Mouse (Mus musculus) neural tube, embryonic 11.5 days (tissue): ENCODE measurements around the gene Gja3. TPM values are rescaled to one million over a fixed set of nuclear protein-coding genes. Genes with fewer than 3 reads are reported as not detected.
"Not testable (repeated sequence)": the region's sequence is repeated elsewhere in the genome, so short reads cannot be mapped to it uniquely, and the experiment has no call there.

Experiments used
- ATAC-seq: fragments of 200-750 bp; cut with Nextera tagmentation; 2 replicates; pipeline ENCODE4 v1.8.0; 2017; ENCODE audit warnings: moderate number of reproducible peaks, mild to moderate bottlenecking, moderate TSS enrichment, moderate library complexity; ENCODE audit not compliant: insufficient read depth, low FRiP score, low TSS enrichment
- DNase-seq: peaks from one replicate; pipeline ENCODE4 v3.0.0-alpha.2; 2015; ENCODE audit warnings: low spot score
- H3K27ac ChIP-seq: fragments of 300-500 bp; sonication (generic); 2 replicates; pipeline ENCODE4 v1.5.1; 2014; ENCODE audit warnings: low read depth, mild to moderate bottlenecking, low read length
- H3K27me3 ChIP-seq: fragments of 300-500 bp; sonication (generic); 2 replicates; pipeline ENCODE4 v1.6.1; 2014; ENCODE audit warnings: mild to moderate bottlenecking, low read length, mixed read lengths; ENCODE audit not compliant: control insufficient read depth, insufficient read depth
- H3K36me3 ChIP-seq: fragments of 300-500 bp; sonication (generic); 2 replicates; pipeline ENCODE4 v1.6.1; 2014; ENCODE audit warnings: mild to moderate bottlenecking, low read length, moderate library complexity, mixed read lengths; ENCODE audit not compliant: control insufficient read depth, insufficient read depth
- H3K4me1 ChIP-seq: fragments of 300-500 bp; sonication (generic); 2 replicates; pipeline ENCODE4 v1.6.1; 2014; ENCODE audit warnings: low read length, mixed read lengths; ENCODE audit not compliant: control insufficient read depth, insufficient read depth
- H3K4me2 ChIP-seq: fragments of 300-500 bp; sonication (generic); 2 replicates; pipeline ENCODE4 v1.6.1; 2014; ENCODE audit warnings: low read depth, mild to moderate bottlenecking, moderate library complexity
- H3K4me3 ChIP-seq: fragments of 300-500 bp; sonication (generic); 2 replicates; pipeline ENCODE4 v1.5.1; 2014; ENCODE audit warnings: low read depth, low read length
- H3K9ac ChIP-seq: fragments of 300-500 bp; sonication (generic); 2 replicates; pipeline ENCODE4 v1.6.1; 2014; ENCODE audit warnings: mild to moderate bottlenecking, low read length
- H3K9me3 ChIP-seq: fragments of 300-500 bp; sonication (generic); 2 replicates; pipeline ENCODE4 v1.6.1; 2016; ENCODE audit warnings: low read length; ENCODE audit not compliant: control insufficient read depth
- WGBS: fragments of 180-500 bp; shearing (Covaris S2); extraction: QIAGEN DNeasy Blood & Tissue Kit; methylation state at CpG from one replicate; pipeline ENCODE4 v1.1.7; 2014; 5-methylcytosine and 5-hydroxymethylcytosine counted together
- polyA plus RNA-seq: library from polyadenylated mRNA; unstranded; fragments of >200 nt; fragmentation: Nextera tagmentation; extraction: Ambion mirVana; gene quantifications from 2 replicates; pipeline ENCODE4 v1.2.1, GENCODE M21; 2014

Gene Gja3
- polyA plus RNA-seq, 1 experiment from 2014 or later, result 0.13 TPM

- not testable (repeated sequence) for ATAC-seq, H3K4me1 ChIP-seq
Observed at GRCm38 (mm10) chr14:57060052-57060451, 2.2 kb upstream of the Gja3 start.

DNA sequence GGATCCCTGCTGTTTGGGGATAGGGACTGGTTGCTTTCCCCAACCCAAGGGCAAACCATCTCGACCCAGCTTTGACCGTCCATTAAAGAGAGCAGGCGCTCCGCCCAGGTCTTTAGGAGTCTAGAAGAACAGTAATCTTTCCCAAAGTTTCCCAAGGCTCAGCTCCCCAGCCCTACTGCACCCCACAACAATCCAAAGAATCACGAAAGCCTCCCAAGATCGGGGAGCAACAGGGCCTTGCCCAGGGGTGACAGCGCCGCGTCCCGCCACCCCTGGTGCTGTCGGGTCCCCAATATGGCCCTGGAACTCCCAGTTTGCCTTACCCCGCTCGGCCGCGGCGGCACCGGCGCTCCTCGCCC, 717 bp downstream of the Gja3 start:
- Histone ChIP-seq H3K9me3 (no peaks in the 10 kb centered on the region), H3K9ac (no peak overlapping the region), H3K36me3 (no peaks in the 10 kb centered on the region), H3K4me3 (peak overlapping the region; percentile 51), H3K4me1 (no peaks in the 10 kb centered on the region), H3K27ac (no peak overlapping the region), H3K27me3 (peaks cover 40% of the 10 kb centered on the region), H3K4me2 (peak overlapping the region; percentile 78)
- 2% methylated on average over 19 of the region's 19 CpGs for WGBS
- DNase-seq, result no peak
- ATAC-seq, result no peak

More at GRCm38 (mm10) chr14:57060052-57060451, 2.2 kb upstream of the Gja3 start:
- not testable (repeated sequence) for H3K4me2 ChIP-seq, H3K27ac ChIP-seq, H3K9me3 ChIP-seq, H3K4me3 ChIP-seq, H3K9ac ChIP-seq, H3K36me3 ChIP-seq
- H3K27me3 ChIP-seq, result peaks cover 40% of the 10 kb centered on the region
- 3% methylated on average over 1 of the region's 1 CpGs for WGBS
- peak; percentile 76 for DNase-seq

- no peak for ATAC-seq
- 72% methylated on average over 6 of the region's 6 CpGs for WGBS
Observed at GRCm38 (mm10) chr14:57052713-57053112, 5.2 kb downstream of the Gja3 start.

DNA sequence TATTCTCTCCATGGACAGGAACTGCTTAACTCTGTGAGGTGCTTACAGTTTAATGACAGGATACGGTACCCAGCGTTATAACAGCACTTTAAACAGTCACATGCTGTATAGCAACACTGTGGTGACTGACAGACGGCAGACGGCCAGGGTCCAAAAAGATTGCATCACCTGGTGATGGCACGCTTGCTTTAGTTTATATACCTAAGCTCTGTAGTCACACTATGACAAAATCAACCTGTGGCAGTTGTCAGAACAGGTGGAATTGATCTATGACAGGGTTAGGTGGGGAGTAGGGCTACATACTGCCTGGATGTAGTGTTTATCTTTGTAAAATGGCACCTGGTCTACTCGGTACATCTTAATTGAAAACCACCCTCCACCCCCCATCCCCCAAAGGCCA, 14.0 kb downstream of the Gja3 start:
- Histone ChIP-seq H3K4me3 (no peak overlapping the region), H3K9ac (no peak overlapping the region), H3K27ac (no peak overlapping the region), H3K36me3 (no peaks in the 10 kb centered on the region), H3K9me3 (no peaks in the 10 kb centered on the region), H3K4me1 (no peaks in the 10 kb centered on the region), H3K4me2 (no peak overlapping the region), H3K27me3 (no peaks in the 10 kb centered on the region)
- DNase-seq (no peak), ATAC-seq (no peak)
- 85% methylated on average over 6 of the region's 6 CpGs for WGBS

More at GRCm38 (mm10) chr14:57052713-57053112, 5.2 kb downstream of the Gja3 start:
- DNase-seq, result no peak
- H3K4me3 ChIP-seq, result no peak overlapping the region
- peaks cover 22% of the 10 kb centered on the region for H3K27me3 ChIP-seq
- no peak overlapping the region for H3K27ac ChIP-seq
- H3K4me2 ChIP-seq, result no peak overlapping the region
- H3K9ac ChIP-seq, result no peak overlapping the region
- no peaks in the 10 kb centered on the region for H3K36me3 ChIP-seq
- H3K4me1 ChIP-seq, result no peaks in the 10 kb centered on the region
- H3K9me3 ChIP-seq, result no peaks in the 10 kb centered on the region

GRCm38 (mm10) chr14:57041439-57041838, 16.5 kb downstream of the Gja3 start:
- 57% methylated on average over 1 of the region's 1 CpGs for WGBS
- ATAC-seq (no peak), DNase-seq (no peak)
- Histone ChIP-seq H3K36me3 (no peaks in the 10 kb centered on the region), H3K9me3 (no peaks in the 10 kb centered on the region), H3K4me1 (no peaks in the 10 kb centered on the region), H3K27ac (no peak overlapping the region), H3K27me3 (no peaks in the 10 kb centered on the region), H3K9ac (no peak overlapping the region), H3K4me3 (no peak overlapping the region), H3K4me2 (no peak overlapping the region)

GRCm38 (mm10) chr14:57034926-57035498, 22.9 kb downstream of the Gja3 start:
- WGBS, result 83% methylated on average over 6 of the region's 6 CpGs
- no peaks in the 10 kb centered on the region for H3K27me3 ChIP-seq
- no peaks in the 10 kb centered on the region for H3K9me3 ChIP-seq
- no peak overlapping the region for H3K4me3 ChIP-seq
- no peaks in the 10 kb centered on the region for H3K36me3 ChIP-seq
- no peak overlapping the region for H3K4me2 ChIP-seq
- ATAC-seq (no peak), DNase-seq (no peak)
- no peaks in the 10 kb centered on the region for H3K4me1 ChIP-seq
- no peak overlapping the region for H3K27ac ChIP-seq
- no peak overlapping the region for H3K9ac ChIP-seq

DNA sequence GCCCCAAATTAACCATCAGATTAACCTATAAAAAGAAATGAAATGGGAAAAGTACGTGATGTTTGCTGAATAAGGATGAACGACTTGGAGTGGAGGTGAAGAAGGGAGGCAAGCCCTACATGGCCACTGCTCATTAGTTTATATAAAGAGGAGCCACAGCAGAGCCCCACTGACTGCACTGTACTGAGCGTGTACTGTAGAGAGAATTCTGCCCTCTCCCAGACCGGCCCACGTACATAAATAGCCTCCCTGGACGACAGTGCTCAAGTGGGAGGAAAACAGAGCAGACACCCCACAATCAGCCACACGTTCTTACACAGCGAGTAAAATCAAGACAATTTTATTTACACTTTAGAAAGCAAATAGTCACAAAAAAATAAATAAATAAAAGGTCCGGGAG, 23.8 kb downstream of the Gja3 start:
- ATAC-seq (no peak), DNase-seq (no peak)
- Histone ChIP-seq H3K9ac (no peak overlapping the region), H3K4me2 (no peak overlapping the region), H3K9me3 (no peaks in the 10 kb centered on the region), H3K27me3 (no peaks in the 10 kb centered on the region), H3K4me1 (no peaks in the 10 kb centered on the region), H3K36me3 (no peaks in the 10 kb centered on the region), H3K4me3 (no peak overlapping the region), H3K27ac (no peak overlapping the region)
- WGBS, result 77% methylated on average over 9 of the region's 9 CpGs

GRCm38 (mm10) chr14:57032850-57033249, 25.1 kb downstream of the Gja3 start:
- Histone ChIP-seq H3K27ac (no peak overlapping the region), H3K4me3 (no peak overlapping the region), H3K9ac (no peak overlapping the region), H3K36me3 (no peaks in the 10 kb centered on the region), H3K4me2 (no peak overlapping the region), H3K9me3 (no peaks in the 10 kb centered on the region), H3K4me1 (no peaks in the 10 kb centered on the region), H3K27me3 (no peaks in the 10 kb centered on the region)
- ATAC-seq (no peak), DNase-seq (no peak)
- 74% methylated on average over 3 of the region's 3 CpGs for WGBS

DNA sequence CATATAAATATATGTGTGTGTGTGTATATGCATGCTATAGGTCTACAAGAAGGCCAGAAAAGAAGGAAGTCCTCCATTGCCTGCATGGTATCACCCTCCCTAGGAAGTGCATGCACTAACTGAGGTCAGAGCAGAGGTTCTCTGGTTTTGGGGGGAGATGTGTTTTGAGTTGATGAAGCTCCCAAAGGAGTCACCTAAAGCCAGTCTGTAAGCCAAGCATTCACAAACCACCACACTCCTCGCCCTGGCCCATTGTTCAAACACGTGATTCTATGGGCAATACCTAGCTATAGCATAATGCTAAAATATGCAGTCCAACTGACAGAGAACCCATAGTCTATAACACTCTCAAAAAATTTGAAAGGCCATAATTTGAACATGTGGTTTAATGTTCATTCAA, 39.5 kb downstream of the Gja3 start:
- Histone ChIP-seq H3K36me3 (no peaks in the 10 kb centered on the region), H3K27ac (no peak overlapping the region), H3K4me2 (no peak overlapping the region), H3K4me3 (no peak overlapping the region), H3K9ac (no peak overlapping the region), H3K4me1 (no peaks in the 10 kb centered on the region), H3K9me3 (no peaks in the 10 kb centered on the region), H3K27me3 (no peaks in the 10 kb centered on the region)
- ATAC-seq (no peak), DNase-seq (no peak)
- WGBS, result 87% methylated on average over 2 of the region's 2 CpGs
